Mouse (Mus musculus) common myeloid progenitor, adult 5-6 weeks (primary cell): ENCODE measurements around the gene Cd101. TPM values are rescaled to one million over a fixed set of nuclear protein-coding genes. Genes with fewer than 3 reads are reported as not detected.

Source experiments
- ATAC-seq: replicated peaks from 2 replicates; pipeline ENCODE4 v1.8.0; 2016; ENCODE audit warnings: low read depth, mild to moderate bottlenecking, moderate TSS enrichment, inconsistent platforms; ENCODE audit not compliant: poor library complexity, severe bottlenecking
- total RNA-seq: library from RNA; stranded (forward); fragments of 200-1000, 187-1606 nt; gene quantifications from 2 replicates; pipeline ENCODE4 v1.2.3, GENCODE M21; 2017

The Cd101 gene
- total RNA-seq, 1 experiment from 2014 or later = not detected

DNA sequence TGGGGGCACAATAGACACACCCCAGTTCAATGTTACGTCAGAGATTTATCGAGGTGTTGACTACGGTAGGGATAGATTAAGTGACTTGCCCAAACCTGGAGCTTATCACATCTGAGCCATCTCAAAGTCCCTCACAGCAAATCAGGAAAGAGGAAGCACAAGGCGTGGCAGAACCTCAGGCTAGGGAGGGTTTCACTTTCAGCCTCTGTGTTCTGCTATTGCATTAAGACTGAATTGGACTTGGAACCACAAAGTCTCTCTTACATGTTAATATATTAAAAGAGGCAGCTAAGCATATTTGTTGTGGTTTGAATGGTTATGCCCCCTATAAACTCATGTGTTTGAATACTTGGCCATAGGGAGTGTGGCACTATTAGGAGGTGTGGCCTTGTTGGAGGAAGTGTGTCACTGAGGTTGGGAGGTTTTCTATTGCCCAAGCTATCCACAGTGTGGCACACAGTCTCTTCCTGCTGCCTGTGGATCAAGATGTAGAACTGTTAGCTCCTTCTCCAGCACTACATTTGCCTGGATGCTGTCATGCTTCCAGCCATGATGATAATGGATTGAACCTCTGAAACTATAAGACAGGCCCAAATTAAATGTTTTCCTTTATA lies 18.7 kb downstream of the Cd101 start:
- peak; percentile 87 for ATAC-seq

DNA sequence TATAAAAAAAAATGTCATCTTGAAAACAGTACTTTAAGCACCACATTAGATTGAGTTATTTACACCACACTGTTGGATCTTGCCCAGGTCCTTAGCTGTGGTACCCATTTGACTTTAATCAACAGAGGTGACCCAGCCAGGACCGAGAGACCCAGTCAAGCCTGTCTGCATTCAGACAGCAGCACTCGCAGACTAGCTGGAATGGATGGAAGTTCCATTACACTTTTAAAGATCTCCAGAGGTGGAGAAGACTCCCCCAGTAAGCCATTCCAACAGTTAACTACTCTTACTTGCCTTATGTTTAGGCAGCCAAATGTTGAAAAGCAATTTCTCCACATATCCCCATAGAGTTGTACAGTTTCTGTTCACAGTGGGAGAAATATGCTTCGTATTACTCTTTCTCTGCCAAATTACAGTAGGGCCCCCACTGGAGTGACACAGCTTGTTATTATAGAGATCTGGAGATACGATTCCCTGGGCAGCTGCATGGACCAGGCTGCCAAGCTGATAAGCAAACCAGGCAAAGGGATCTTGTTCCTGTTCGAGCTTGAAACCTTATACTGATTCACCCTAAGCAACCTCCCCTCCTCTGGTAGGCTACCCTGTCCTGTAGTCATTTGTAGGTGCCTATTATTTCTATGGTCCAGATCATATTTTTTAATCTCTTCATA lies 22.1 kb downstream of the Cd101 start:
- ATAC-seq = no peak

DNA sequence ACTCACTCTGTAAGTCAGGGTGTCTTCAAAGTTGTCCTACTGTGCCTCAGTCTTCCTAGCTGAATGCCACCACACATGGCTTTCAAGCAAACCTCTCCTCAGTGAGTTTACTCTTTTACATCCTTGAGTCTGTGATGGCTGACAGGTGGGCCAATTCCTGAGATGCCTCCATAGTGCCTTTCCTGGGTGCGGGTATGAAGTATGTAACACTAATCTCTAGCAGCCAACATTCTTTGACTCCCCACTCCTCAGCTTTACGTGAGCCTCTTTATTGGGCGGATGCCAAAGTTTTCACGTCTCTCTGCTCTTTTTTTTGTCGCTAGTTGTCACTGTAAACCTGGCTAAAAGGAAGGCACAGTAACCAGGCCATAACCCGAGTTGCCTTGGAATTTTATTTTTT lies 24.0 kb downstream of the Cd101 start:
- ATAC-seq = no peak

DNA sequence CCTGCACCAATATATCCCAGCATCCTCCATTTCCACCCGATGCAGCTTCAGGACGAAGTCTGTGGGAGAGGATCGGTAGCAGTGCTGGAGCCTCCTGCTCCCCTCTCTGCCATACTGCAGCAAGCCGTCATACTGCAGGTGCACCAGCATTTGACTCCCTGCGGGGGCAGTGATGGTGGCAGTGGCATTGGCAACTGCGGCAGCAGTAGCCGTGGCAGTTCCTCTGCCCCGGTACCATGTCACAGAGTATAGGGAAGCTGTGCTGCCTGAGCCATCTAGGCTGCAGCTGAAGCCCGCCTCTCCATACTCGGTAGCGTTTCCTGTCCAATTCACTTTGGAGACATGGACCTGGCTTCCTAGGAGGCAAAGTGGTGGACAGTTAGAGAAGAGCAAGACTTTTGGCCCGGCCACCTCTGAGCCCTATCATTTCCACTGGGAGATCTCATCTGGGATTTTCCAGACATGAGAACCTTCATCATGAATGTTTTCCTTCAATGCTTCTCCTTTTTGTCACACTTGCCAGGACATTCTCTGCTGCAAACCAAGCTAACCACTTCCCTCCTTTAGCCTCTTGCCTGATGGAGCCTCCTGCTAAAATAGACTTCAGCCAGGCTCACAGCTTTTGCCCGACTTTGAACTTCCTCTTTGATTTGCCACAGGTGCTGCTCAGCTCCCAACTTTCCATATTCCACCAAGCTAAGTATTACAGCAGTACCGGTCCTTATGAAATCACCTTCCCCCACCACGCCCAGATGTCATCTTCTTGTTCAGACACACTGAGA lies 25.6 kb downstream of the Cd101 start:
- ATAC-seq = peak; percentile 74

DNA sequence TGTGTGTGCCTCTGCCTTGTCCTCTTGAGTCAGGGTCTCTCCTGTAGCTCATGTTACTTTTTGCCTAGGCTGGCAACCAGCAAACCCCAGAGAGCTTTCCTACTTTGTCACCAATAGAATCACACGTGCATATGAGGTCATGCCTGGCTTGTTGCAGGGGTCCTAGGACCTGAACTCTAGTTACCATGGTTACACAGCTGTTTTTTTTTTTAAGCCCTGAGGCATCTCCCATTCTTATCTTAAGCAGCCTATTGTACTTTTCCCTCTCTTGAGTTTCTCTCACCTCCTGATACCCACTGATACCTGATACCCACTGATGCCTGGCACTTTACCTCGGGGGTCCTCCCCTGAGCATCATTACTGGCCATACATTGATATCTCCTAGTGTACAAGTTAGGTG lies 29.6 kb downstream of the Cd101 start:
- no peak for ATAC-seq

DNA sequence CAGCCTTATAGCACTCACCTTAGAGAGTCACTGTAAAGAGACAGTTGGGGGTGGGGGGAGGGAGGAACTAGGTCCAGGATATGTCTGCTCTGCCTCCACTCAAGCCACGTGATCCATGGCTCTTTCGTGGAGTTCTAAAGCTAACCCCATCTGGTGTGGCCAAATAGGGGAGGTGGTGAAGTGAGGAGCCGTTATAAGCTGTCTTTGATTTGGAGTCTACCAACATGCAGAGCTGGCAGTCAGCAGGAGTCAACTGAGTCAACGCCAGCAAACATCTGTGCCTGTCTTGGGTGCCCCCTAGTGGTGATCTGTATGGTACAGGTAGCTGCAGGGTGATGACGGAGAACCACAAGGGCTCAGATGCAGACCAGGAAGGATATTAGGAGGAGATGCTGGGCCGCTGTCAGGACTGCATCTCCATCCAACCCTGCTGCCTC lies 30.4 kb downstream of the Cd101 start:
- ATAC-seq = peak; percentile 64

DNA sequence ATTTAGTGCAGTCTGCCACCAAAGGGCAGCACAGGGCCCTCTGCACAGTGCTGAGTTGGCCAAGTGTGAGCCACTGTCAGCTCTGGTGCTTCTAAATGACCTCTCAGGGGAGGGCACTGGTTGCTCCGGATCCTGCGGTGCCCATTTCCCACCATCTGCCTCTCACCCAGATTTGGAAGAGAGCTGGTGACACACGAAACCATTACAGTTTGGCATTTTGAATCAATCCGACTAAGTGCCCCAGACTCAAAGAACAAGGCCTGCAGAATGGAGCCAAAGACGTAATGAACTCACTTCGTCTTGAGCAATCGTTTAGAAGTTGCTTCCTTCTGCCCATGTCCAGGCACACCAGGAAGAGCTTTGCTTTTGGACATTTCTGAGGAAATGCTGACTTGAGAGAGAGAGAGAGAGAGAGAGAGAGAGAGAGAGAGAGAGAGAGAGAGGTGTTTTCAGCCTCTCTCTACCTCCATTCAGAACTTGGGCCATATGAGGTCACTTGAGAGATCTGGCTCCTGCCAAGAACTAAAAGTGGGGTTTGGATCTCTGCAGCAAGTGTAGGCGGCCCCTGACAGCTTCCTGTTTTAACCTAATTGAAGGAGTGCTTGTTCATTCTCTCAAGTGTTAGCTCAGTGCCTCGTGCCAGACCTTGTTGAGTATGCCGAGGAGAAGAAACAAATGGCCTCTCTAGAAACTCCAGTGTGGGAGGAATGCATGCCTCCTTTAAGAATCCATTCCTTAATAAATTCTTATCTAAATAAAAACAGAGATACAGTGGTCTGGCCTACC lies 31.4 kb downstream of the Cd101 start:
- ATAC-seq = no peak

DNA sequence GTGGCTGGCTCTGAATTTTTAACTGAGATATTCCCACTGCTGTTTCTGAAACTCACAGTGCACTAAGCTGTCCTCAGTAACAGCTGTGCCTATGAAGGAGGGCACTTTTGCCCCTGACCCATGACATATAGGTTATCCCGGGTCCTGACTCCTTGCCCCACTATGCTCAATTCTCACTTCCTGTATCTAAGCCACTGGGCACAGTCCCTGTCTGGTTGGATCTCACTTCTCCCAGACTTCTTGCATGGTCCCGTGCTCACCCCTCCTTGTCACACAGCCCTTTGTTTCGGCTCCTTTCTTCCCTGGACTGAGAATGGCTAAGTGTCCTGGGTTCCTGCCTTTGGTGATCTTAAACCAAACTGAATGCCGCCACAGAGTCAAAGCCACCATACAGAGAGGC lies 35.1 kb downstream of the Cd101 start:
- ATAC-seq = 0 out of 2 replicates have a peak, but pooled peaks have one; percentile 20

DNA sequence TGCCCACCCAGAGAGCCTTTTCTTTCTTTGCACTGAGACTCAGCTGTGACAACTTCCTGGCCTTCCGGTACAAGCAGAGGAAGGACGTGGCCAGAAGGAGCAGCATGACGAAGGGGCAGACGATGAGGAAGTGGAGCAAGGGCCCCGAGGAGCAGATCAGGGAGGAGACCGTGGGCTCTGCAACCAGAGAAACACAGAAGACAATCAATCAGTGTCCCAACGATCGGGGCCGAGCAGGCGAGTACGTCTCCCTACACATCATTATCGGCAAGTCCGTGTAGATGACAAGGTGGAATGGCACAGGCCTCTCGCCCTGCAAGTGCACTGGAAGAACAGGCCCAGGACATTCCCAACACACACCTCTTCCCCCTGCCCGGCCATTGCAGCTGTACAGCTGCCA lies 35.6 kb downstream of the Cd101 start:
- peak; percentile 89 for ATAC-seq

DNA sequence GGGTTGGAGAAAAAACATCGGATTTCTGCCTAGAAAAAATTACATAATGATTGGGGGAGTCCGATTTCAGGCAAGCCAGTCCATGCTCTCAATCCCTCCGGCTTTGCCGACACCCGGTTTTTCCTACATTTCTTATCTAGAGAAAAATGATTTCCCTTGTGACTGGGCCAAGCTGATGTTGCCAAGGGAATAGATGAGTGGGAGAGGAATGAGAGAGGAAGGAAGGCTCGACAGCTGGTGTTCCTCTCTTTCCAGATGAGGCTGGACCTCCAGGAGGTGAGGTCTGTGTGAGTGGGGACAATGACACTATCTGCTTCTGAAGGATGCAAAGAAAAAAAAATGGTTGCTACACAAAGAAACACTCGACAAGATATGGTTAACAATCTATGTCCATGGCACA lies 36.2 kb downstream of the Cd101 start:
- ATAC-seq = no peak

DNA sequence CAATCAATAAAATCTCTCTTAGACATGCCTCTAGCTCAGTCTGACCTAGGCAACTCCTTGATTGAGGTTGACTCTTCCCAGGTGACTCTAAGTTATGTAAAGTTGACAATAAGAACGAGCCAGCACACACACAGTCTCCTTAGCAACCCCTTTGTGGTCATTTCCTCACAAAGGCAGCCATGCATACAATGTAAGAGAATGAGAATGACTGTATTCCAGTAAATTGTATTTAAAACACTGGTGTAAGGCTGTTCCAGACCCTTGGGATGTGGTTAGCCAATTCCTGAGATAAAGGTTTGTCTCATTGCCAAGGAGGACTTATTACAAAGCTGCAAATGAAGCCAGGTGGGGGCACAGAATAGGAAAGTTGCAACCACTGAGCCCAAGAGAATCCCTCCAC lies 39.1 kb downstream of the Cd101 start:
- ATAC-seq = no peak

DNA sequence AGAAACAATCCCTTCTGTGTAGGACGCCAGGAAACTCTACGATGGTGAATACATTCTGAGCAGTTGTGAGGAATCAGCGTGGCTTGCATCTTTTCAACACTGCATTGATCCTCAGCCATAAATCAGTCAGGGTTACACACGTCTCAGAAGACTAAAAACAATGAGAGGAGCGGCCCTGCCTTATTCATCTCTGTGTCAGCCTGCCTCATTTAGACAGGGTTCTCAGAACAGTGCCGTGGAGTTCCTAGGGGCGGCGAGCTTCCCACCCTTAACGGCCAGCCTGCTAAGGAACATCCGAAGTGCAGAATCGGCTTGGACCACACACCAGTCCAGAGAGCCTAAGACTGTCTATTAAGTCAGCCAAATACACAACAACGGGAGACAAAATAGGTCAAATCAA lies 39.9 kb downstream of the Cd101 start:
- no peak for ATAC-seq

DNA sequence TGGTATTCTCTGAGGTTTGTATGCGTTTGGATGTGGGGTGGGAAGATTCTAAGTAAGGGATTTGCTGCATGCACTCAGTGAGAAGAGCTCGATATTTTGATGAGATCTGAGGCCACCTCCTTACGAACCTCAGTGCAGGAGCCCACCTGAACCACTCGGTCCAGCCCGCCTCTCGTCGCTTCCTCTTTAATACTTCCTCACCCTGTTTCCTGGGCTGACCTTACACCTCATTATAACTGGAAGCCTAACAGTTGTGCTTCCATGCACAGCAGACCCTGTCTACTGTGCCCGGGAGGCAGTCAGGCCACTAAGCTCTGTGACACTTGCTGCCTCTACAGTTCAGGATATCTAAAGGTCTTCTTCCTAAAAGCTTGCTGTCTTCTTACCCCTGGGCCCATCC lies 50.1 kb downstream of the Cd101 start:
- ATAC-seq = peak; percentile 45; the same call in 1 of the 2 replicates

DNA sequence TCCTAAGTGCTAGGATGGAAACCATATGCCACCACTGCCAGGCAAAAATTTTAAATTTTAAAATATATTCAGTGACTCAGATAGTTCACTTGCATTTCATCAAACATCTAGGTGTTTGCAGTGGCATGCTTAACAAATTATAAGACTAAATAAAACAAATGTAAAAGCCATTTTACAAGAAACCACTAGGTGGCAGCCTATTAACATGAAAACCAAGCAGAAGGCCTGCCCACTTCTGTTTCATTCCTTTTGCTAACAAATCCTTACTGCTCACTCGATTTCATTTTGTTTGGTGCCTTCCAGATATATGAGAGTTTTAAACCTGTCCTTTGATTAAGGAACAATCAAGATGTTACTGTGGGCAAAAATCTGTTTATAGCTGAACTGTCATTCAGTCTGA lies 55.5 kb downstream of the Cd101 start:
- ATAC-seq = 0 out of 2 replicates have a peak, but pooled peaks have one; percentile 19

DNA sequence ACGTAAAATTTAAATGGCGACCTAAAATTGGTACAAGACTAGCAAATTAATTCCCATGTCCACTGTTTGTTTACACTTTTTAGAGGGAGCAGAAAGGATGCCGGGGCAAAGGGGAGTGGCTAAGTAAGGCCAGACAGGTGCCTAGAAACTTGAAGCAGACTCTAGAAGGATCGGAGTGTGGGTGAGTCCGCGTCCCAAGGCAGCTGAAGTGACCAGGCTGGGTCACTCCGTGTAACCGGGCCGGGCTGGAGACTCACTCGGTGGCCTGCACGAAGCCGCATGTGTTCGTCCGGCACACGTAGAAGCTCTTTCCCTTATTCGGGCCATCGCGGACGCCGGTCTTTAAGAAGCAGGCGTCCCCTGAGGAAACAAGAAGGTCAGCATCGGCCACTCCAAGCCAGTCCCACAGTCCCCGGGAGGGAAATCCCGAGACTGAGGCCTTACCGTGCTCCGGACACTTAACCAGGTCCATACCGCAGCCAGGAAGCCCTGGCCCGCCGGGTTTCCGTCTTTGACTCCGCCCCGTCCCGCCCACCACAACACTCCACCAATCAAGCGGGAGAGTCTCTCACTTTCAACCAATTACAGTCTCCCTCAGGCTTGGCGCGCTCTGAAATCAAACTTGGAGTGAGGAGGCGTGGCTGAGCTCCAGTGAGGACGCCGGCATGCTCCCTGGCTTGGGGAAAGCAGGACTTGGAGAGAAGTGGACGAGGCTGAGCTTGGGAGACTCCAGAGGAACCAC lies 60.0 kb downstream of the Cd101 start, which contains the start of gene Ttf2:
Ttf2 (minus strand) TSS at position 488 of the 742 bp plus-strand sequence.
- peak; percentile 99 for ATAC-seq

DNA sequence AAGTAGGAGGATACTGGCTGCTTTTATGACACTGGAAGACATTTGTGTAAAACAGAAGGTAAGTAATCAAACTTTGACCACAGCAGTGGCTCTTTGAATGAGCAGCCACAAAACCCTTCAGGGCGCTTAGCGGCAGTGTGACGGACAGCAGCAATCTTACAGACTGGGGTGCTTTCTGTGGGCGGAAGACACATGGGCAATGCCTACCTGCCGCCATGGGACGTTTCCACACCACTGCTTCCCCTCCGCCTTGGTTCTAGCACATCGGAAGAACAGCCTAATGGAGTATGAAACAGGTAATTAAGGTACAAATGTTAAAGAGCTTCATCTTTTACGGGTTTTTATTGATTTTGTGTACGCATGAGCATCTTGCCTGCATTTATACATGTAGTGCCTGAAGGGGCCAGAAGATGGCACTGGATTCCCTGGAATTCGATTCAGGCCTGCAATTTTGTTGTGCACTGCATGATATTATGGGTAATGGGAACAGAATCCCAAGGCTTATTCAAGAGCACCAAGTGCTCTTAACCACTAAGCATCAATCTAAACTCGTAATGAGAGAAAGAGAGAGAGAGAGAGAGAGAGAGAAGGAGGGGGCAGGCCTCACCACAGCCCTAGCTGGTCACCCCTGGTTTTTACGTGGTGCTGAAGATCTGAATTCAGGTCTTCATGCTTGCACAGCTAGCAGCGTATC lies 65.4 kb downstream of the Cd101 start:
- peak; percentile 65; the same call in 1 of the 2 replicates for ATAC-seq

DNA sequence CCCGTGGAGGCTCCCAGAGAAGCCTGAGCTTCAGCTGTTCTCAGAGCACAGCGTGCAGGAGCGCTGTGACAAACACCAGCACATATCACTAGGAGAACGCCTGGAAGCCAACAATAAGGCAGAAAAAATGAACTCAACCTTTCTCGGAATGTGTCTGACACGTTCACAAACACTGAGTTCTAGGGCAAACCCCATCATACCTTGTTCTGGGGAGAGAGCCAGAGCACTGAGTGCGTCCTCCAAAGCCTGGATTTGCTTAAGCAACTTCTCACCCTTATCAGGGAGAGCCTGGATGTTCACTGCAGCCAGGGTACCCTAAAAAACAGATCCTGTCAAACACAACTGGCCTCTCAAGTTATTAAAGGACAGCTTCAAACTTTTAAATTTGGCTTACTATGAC lies 67.9 kb downstream of the Cd101 start:
- ATAC-seq = no peak

DNA sequence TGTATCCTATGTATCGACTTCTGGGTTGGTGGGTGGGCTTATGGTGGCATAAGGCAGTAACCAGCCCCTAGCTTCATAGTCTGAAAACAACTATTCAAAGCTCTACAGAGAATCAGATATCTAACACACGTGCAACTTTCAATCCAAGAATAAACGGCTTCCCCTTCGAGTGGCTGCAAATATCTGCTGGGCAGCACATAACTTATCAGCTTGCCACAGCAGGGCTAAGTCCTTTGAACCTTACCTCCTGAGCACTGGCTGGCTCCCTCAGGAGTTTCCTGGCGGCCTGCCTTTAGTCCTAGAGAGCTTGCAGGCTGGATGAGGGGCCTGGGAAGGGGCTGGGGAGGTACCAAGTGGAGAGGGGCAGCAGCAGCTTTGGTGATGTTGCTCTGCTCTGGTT lies 68.3 kb downstream of the Cd101 start:
- ATAC-seq = no peak

DNA sequence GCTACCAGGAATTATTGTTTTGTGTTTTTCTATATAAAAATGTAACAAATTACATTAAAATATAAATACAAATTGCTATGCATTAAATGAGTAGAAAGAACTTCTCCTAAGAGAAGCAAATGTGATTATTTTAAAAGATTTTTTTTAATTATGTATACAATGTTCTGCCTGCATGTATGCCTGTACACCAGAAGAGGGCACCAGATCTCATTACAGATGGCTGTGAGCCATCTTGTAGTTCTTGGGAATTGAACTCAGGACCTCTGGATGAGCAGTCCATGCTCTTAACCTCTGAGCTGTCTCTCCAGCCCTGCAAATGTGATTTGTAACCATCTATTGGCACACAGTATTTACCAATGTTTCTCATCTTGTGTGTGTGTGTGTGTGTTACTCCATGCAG lies 74.7 kb downstream of the Cd101 start:
- ATAC-seq = no peak
